Mouse (Mus musculus) urinary bladder, adult 18-20 months (tissue): ENCODE measurements around the gene Fgf8.

ENCODE experiments used
- DNase-seq, 2 experiments: peaks; one replicate each; pipeline ENCODE4 v3.0.0; 2022; ENCODE audit warnings: low spot score in 2 of 2, mixed read lengths in 2 of 2

Gene Fgf8

GRCm38 (mm10) chr19:45730042-45730441 is 12.7 kb downstream of the Fgf8 start:
- DNase-seq: no peak

GRCm38 (mm10) chr19:45727231-45727630 is 15.5 kb downstream of the Fgf8 start:
- no peak for DNase-seq

GRCm38 (mm10) chr19:45725677-45726277 is 16.9 kb downstream of the Fgf8 start:
- DNase-seq: no peak

GRCm38 (mm10) chr19:45722188-45722587 is 20.5 kb downstream of the Fgf8 start:
- no peak for DNase-seq

- no peak for DNase-seq
Measured at GRCm38 (mm10) chr19:45718286-45718685, 24.4 kb downstream of the Fgf8 start.

- DNase-seq: no peak
Measured at GRCm38 (mm10) chr19:45717493-45718220, 25.1 kb downstream of the Fgf8 start.

GRCm38 (mm10) chr19:45708704-45709103 is 34.0 kb downstream of the Fgf8 start:
- DNase-seq: no peak

GRCm38 (mm10) chr19:45696281-45696600 is 46.5 kb downstream of the Fgf8 start:
- peak in 1 of 2 experiments; percentile 41 for DNase-seq

GRCm38 (mm10) chr19:45695496-45696280 is 47.0 kb downstream of the Fgf8 start:
- no peak for DNase-seq

- DNase-seq: no peak
Measured at GRCm38 (mm10) chr19:45694056-45694455, 48.7 kb downstream of the Fgf8 start.

GRCm38 (mm10) chr19:45692211-45692610 is 50.5 kb downstream of the Fgf8 start:
- no peak for DNase-seq

GRCm38 (mm10) chr19:45691001-45691535 is 51.6 kb downstream of the Fgf8 start:
- no peak for DNase-seq

- no peak for DNase-seq
Measured at GRCm38 (mm10) chr19:45687001-45687400, 55.7 kb downstream of the Fgf8 start.
